Mouse (Mus musculus) erythroid progenitor cell, adult 5-6 weeks (primary cell): ENCODE results near the gene Apoa4. TPM values are rescaled to one million over a fixed set of nuclear protein-coding genes. Genes with fewer than 3 reads are reported as not detected.
A peak's percentile ranks its signal among the peaks of the same experiment; 100 is the strongest.

ENCODE experiments used
- ATAC-seq: replicated peaks from 2 replicates; pipeline ENCODE4 v1.8.0; 2016; ENCODE audit warnings: moderate number of reproducible peaks, mild to moderate bottlenecking, moderate TSS enrichment, inconsistent platforms; ENCODE audit not compliant: poor library complexity, low FRiP score, severe bottlenecking
- total RNA-seq, 2 experiments: library from RNA; stranded (forward) in 1 of 2; stranded (reverse) in 1 of 2; fragments of 150-400 nt in 1 of 2; fragments of 186-747, 209-891 nt in 1 of 2; gene quantifications; 2 replicates each; pipeline versions ENCODE4 v1.2.3 to v1.2.4; 2015 to 2017; ENCODE audit warnings: low replicate concordance in 2 of 2

The Apoa4 gene
- total RNA-seq, 2 experiments from 2014 or later: not detected

GRCm38 (mm10) chr9:46269125-46269524, 28.6 kb downstream of the Apoa4 start:
- no peak for ATAC-seq

GRCm38 (mm10) chr9:46270782-46271181, 30.3 kb downstream of the Apoa4 start:
- no peak for ATAC-seq

DNA sequence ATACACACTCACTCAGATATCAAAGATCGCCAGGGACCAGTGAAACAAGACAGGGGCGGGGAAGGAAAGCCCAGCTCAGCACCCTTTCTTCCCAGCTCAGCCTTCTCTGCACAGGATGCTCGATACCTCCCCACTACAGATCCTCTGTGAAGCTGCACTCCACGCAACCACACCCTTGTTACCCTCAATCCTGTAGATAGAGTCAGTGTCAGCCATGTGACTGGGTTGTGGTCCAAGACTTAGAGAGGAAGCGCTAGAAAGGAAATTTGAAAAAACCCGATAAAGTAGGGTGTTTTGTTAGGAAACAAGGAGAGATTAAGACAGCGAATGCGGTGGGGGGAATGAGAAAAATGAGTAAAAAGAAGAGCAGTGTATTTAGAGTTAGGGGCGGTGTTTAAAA, 31.6 kb downstream of the Apoa4 start:
- ATAC-seq: no peak

GRCm38 (mm10) chr9:46272677-46273454, 32.4 kb downstream of the Apoa4 start, which contains the start of gene Zpr1:
Gene Zpr1 (plus strand): TSS chr9:46273064.
- peak; percentile 91 for ATAC-seq

DNA sequence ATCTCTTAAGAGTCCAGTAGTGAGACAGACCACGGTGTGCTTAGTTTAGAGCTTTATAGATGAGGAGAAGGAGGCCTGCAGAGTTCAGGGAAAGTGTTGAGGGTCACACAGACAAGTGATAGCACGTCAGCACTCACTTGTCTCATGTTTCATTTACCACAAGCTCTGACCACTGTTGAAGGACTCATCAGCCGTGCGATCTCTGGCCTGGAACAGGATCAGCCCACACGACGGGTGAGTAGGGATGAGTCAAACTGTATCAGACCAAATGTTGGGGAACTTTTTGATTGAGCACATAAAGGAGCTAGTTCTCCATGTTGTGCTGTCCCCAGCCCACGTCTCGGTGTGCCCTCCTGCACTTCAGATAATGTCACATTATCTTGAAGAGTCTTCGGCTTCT, 34.0 kb downstream of the Apoa4 start:
- no peak for ATAC-seq

DNA sequence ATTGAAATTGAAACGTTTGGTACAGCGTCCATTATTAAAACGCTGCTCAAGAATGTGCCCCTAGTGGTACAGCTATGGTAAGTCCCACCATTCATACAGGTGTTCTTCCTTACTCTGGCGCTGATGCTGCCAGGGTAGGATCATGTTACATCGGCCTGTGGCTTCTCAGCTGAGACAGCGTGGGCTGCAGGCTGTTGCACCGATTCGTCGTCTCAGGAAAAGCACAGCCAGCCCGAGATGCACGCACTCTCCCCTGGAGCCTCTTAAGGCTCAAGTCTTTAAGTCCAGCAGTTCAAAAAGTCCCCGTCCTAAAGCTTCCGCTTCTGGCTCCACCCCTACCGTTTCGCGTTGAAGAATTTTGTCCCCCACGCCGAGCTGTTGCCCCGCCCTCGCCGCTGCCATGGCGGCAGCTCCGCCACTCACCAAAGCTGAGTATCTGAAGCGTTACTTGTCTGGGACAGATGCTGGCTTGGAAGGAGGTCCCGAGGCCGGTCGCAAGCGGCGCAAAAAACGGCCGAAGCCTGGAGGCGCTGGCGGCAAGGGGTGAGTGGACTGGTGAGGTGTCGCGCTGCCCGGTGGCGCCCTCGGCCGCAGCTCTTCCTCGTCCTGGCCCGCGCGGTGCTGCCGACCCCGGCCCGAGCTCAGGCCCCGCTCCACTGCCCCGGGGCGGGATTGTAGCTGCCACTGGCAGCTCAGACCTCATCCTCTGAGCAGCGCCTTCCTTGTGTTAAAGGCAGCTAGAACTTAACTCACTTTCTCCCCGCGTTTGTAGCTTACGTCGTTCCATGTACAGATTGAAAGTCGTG, 42.3 kb downstream of the Apoa4 start, which contains the start of gene Bud13:
Gene Bud13, plus strand, starts transcription at position 378 of the 806 bp plus-strand sequence.
- peak; percentile 97 for ATAC-seq

Other genes starting within 250 kb of the Apoa4 start
- 29.3 and 31.4 TPM in 2 replicates for gene Pafah1b2, start 228.0 kb upstream of the Apoa4 start, total RNA-seq (2015; ENCODE audit: low replicate concordance)
- 52.9 and 68.6 TPM in 2 replicates for gene Pafah1b2, start 228.0 kb upstream of the Apoa4 start, total RNA-seq (2017; ENCODE audit: low replicate concordance)
- 4.6 and 6.5 TPM in 2 replicates for gene Sik3, start 227.9 kb upstream of the Apoa4 start, total RNA-seq (2015; ENCODE audit: low replicate concordance)
- gene Sik3, start 227.9 kb upstream of the Apoa4 start, total RNA-seq (2017; ENCODE audit: low replicate concordance): 1.4 and 11.6 TPM in 2 replicates
- gene Apoa1, start 12.1 kb upstream of the Apoa4 start, total RNA-seq (2015; ENCODE audit: low replicate concordance): not detected in 2 replicates
- not detected in 2 replicates for gene Apoa1, start 12.1 kb upstream of the Apoa4 start, total RNA-seq (2017; ENCODE audit: low replicate concordance)
- not detected in 2 replicates for gene Apoc3, start 5.1 kb upstream of the Apoa4 start, total RNA-seq (2015; ENCODE audit: low replicate concordance)
- not detected in 2 replicates for gene Apoc3, start 5.1 kb upstream of the Apoa4 start, total RNA-seq (2017; ENCODE audit: low replicate concordance)
- not detected in 2 replicates for gene Apoa5, start 27.9 kb downstream of the Apoa4 start, total RNA-seq (2015; ENCODE audit: low replicate concordance)
- not detected in 2 replicates for gene Apoa5, start 27.9 kb downstream of the Apoa4 start, total RNA-seq (2017; ENCODE audit: low replicate concordance)
- 5.4 and 9.6 TPM in 2 replicates for gene Zpr1, start 32.4 kb downstream of the Apoa4 start, total RNA-seq (2015; ENCODE audit: low replicate concordance)
- 5.9 and 6.3 TPM in 2 replicates for gene Zpr1, start 32.4 kb downstream of the Apoa4 start, total RNA-seq (2017; ENCODE audit: low replicate concordance)
- 5.4 and 13.0 TPM in 2 replicates for gene Bud13, start 42.3 kb downstream of the Apoa4 start, total RNA-seq (2015; ENCODE audit: low replicate concordance)
- gene Bud13, start 42.3 kb downstream of the Apoa4 start, total RNA-seq (2017; ENCODE audit: low replicate concordance): 5.6 and 5.7 TPM in 2 replicates
- gene 4931429L15Rik, start 79.3 kb downstream of the Apoa4 start, total RNA-seq (2015; ENCODE audit: low replicate concordance): not detected in 2 replicates
- gene 4931429L15Rik, start 79.3 kb downstream of the Apoa4 start, total RNA-seq (2017; ENCODE audit: low replicate concordance): not detected in 2 replicates